Mouse (Mus musculus) splenic B cell, adult 2 months (primary cell): ENCODE results near the gene Hnrnpu.

ENCODE experiments used
- DNase-seq: peaks from one replicate; pipeline ENCODE4 v3.0.0-alpha.2; 2011; ENCODE audit warnings: low read depth, low spot score
- H3K27me3 ChIP-seq: 2 replicates; pipeline ENCODE4 v1.6.1; 2012; ENCODE audit warnings: mild to moderate bottlenecking, low read length, moderate library complexity, mixed read lengths; ENCODE audit not compliant: control insufficient read depth, poor library complexity, insufficient read depth, severe bottlenecking
- H3K36me3 ChIP-seq: 2 replicates; pipeline ENCODE4 v1.6.1; 2012; ENCODE audit warnings: mild to moderate bottlenecking, low read length, moderate library complexity, mixed read lengths; ENCODE audit not compliant: control insufficient read depth, poor library complexity, insufficient read depth, severe bottlenecking

Hnrnpu gene

GRCm38 (mm10) chr1:178337551-178338317 is at the start of gene Hnrnpu:
Hnrnpu (minus strand) TSS chr1:178337797.
- Histone ChIP-seq H3K27me3 (no peaks in the 10 kb centered on the region), H3K36me3 (peaks cover 8% of the 10 kb centered on the region; the same call in 1 of the 2 replicates)
- DNase-seq = peak; percentile 96

- Histone ChIP-seq H3K36me3 (no peaks in the 10 kb centered on the region), H3K27me3 (no peaks in the 10 kb centered on the region)
- no peak for DNase-seq
Measured at GRCm38 (mm10) chr1:178382165-178382564, 44.6 kb upstream of the Hnrnpu start.

GRCm38 (mm10) chr1:178379224-178379623 is 41.6 kb upstream of the Hnrnpu start:
- Histone ChIP-seq H3K27me3 (no peaks in the 10 kb centered on the region), H3K36me3 (no peaks in the 10 kb centered on the region)

GRCm38 (mm10) chr1:178378115-178378514 is 40.5 kb upstream of the Hnrnpu start:
- no peak for DNase-seq
- no peaks in the 10 kb centered on the region for H3K36me3 ChIP-seq

More at GRCm38 (mm10) chr1:178379224-178379623, 41.6 kb upstream of the Hnrnpu start:
- DNase-seq = no peak

GRCm38 (mm10) chr1:178376907-178377306 is 39.3 kb upstream of the Hnrnpu start:
- no peaks in the 10 kb centered on the region for H3K36me3 ChIP-seq

More at GRCm38 (mm10) chr1:178378115-178378514, 40.5 kb upstream of the Hnrnpu start:
- H3K27me3 ChIP-seq = no peaks in the 10 kb centered on the region

GRCm38 (mm10) chr1:178376061-178376460 is 38.5 kb upstream of the Hnrnpu start:
- peak; percentile 16 for DNase-seq
- Histone ChIP-seq H3K36me3 (no peaks in the 10 kb centered on the region), H3K27me3 (no peaks in the 10 kb centered on the region)

More at GRCm38 (mm10) chr1:178376907-178377306, 39.3 kb upstream of the Hnrnpu start:
- no peaks in the 10 kb centered on the region for H3K27me3 ChIP-seq
- no peak for DNase-seq

- no peaks in the 10 kb centered on the region for H3K27me3 ChIP-seq
- H3K36me3 ChIP-seq = no peaks in the 10 kb centered on the region
- peak; percentile 14 for DNase-seq
Measured at GRCm38 (mm10) chr1:178375381-178375780, 37.8 kb upstream of the Hnrnpu start.

- no peaks in the 10 kb centered on the region for H3K36me3 ChIP-seq
- DNase-seq = no peak
- no peaks in the 10 kb centered on the region for H3K27me3 ChIP-seq
Measured at GRCm38 (mm10) chr1:178372681-178373080, 35.1 kb upstream of the Hnrnpu start.

GRCm38 (mm10) chr1:178369272-178369651 is 31.7 kb upstream of the Hnrnpu start:
- DNase-seq = peak; percentile 68
- no peaks in the 10 kb centered on the region for H3K27me3 ChIP-seq

GRCm38 (mm10) chr1:178368548-178369271 is 31.1 kb upstream of the Hnrnpu start:
- DNase-seq = peak; percentile 92
- no peaks in the 10 kb centered on the region for H3K27me3 ChIP-seq
- H3K36me3 ChIP-seq = no peaks in the 10 kb centered on the region; the same call in 1 of the 2 replicates

More at GRCm38 (mm10) chr1:178369272-178369651, 31.7 kb upstream of the Hnrnpu start:
- H3K36me3 ChIP-seq = no peaks in the 10 kb centered on the region; the same call in 1 of the 2 replicates

GRCm38 (mm10) chr1:178368121-178368520 is 30.5 kb upstream of the Hnrnpu start:
- DNase-seq = no peak
- H3K27me3 ChIP-seq = no peaks in the 10 kb centered on the region
- no peaks in the 10 kb centered on the region; the same call in 1 of the 2 replicates for H3K36me3 ChIP-seq

GRCm38 (mm10) chr1:178365171-178365570 is 27.6 kb upstream of the Hnrnpu start:
- Histone ChIP-seq H3K36me3 (no peaks in the 10 kb centered on the region; the same call in 1 of the 2 replicates), H3K27me3 (no peaks in the 10 kb centered on the region)
- no peak for DNase-seq

GRCm38 (mm10) chr1:178360702-178361101 is 23.1 kb upstream of the Hnrnpu start:
- Histone ChIP-seq H3K27me3 (no peaks in the 10 kb centered on the region), H3K36me3 (no peaks in the 10 kb centered on the region; the same call in 1 of the 2 replicates)
- DNase-seq = peak; percentile 39

- DNase-seq = no peak
- Histone ChIP-seq H3K36me3 (no peaks in the 10 kb centered on the region; the same call in 1 of the 2 replicates), H3K27me3 (no peaks in the 10 kb centered on the region)
Measured at GRCm38 (mm10) chr1:178360264-178360663, 22.7 kb upstream of the Hnrnpu start.
